Mouse (Mus musculus) ES-Bruce4 (cell line): ENCODE results near the gene Usp30.

Experiments
- CTCF ChIP-seq: IDR thresholded peaks from one replicate; pipeline ENCODE4 v1.8.1; 2011; ENCODE audit warnings: low read depth, low read length
- EP300 ChIP-seq: IDR thresholded peaks from 2 replicates; pipeline ENCODE4 v1.6.1; 2011; ENCODE audit warnings: low read depth, low read length; ENCODE audit not compliant: insufficient read depth
- POLR2A ChIP-seq: IDR thresholded peaks from one replicate; pipeline ENCODE4 v1.8.1; 2011; ENCODE audit warnings: low read length; ENCODE audit not compliant: insufficient read depth

GRCm38 (mm10) chr5:114126499-114127244, 61.4 kb downstream of the Usp30 start:
- TF ChIP-seq CTCF, result no peak
- TF ChIP-seq POLR2A, result no peak
- peak; percentile 91 for TF ChIP-seq EP300
